ENCODE assay signal across 15 mouse cellular contexts in genomic region chr13:59916166-59917044, GRCm38 (mm10).
DNase-seq lines count a peak whose midpoint lies in the region; ATAC-seq lines count a peak whose summit lies in the region.
"Had no signal": no experiment of that assay in that cellular context is flagged by ENCODE, and none has a peak within 500 bp of the region (broad histone marks: within the 10 kb centered on the region; RNA-seq: fewer than 3 reads in every experiment).

No protein-coding gene starts in this region.

- no peak overlapping the region for H3K9ac ChIP-seq in kidney, embryonic 16.5 days (replicated peaks; ENCODE audit: low read length)
- H3K9ac ChIP-seq: heart, embryonic 15.5 days; hindbrain, embryonic 15.5 days; neural tube, embryonic 13.5 days had no signal

- peak; percentile 88 for ATAC-seq in kidney, embryonic 16.5 days (ENCODE audit: low FRiP score, low TSS enrichment)
- ATAC-seq: midbrain, embryonic 16.5 days had no signal

- peak overlapping the region; percentile 55 for H3K27ac ChIP-seq in kidney, embryonic 16.5 days (ENCODE audit: low read length)
- H3K27ac ChIP-seq: heart, embryonic 15.5 days; hindbrain, embryonic 15.5 days; neural tube, embryonic 13.5 days had no signal

- WGBS in kidney, embryonic 16.5 days, result 21% methylated on average over 22 of the region's 22 CpGs

- H3K4me2 ChIP-seq in kidney, embryonic 16.5 days (replicated peaks; ENCODE audit: low read depth, low read length), result no peak overlapping the region
- H3K4me2 ChIP-seq: heart, embryonic 15.5 days; hindbrain, embryonic 15.5 days; liver, embryonic 11.5 days; neural tube, embryonic 13.5 days had no signal

- H3K27me3 ChIP-seq in kidney, embryonic 16.5 days (ENCODE audit: insufficient read depth, low read length), result no peaks in the 10 kb centered on the region
- H3K27me3 ChIP-seq: heart, embryonic 15.5 days; hindbrain, embryonic 15.5 days; neural tube, embryonic 13.5 days had no signal

- H3K4me1 ChIP-seq in kidney, embryonic 16.5 days (ENCODE audit: insufficient read depth, low read length), result peaks cover 7% of the 10 kb centered on the region; the same call in 1 of the 2 replicates
- H3K4me1 ChIP-seq: heart, embryonic 15.5 days; hindbrain, embryonic 15.5 days had no signal

- no peaks in the 10 kb centered on the region for H3K36me3 ChIP-seq in kidney, embryonic 16.5 days (ENCODE audit: insufficient read depth, low read length)
- H3K36me3 ChIP-seq: heart, embryonic 15.5 days; hindbrain, embryonic 15.5 days; neural tube, embryonic 13.5 days had no signal

- H3K9me3 ChIP-seq in kidney, embryonic 16.5 days (ENCODE audit: low read length), result no peaks in the 10 kb centered on the region
- H3K9me3 ChIP-seq: heart, embryonic 15.5 days; hindbrain, embryonic 15.5 days; neural tube, embryonic 13.5 days had no signal

- H3K4me3 ChIP-seq in kidney, embryonic 16.5 days (ENCODE audit: low read length), result no peak overlapping the region
- H3K4me3 ChIP-seq: erythroblast, embryonic 14.5 days; heart, embryonic 15.5 days; hindbrain, embryonic 15.5 days; neural tube, embryonic 13.5 days had no signal

- DNase-seq in kidney, postnatal 25 days, result no peak
- DNase-seq in ZHBTc4 (ENCODE audit: low read depth, low spot score), result peak; percentile 15
- DNase-seq in adrenal gland, adult 8-10 months, result peak; percentile 30
- peak; percentile 18 to 39 for DNase-seq in kidney, postnatal 4 days
- DNase-seq in gastrocnemius, adult 18-20 months (ENCODE audit: low spot score), result no peak
- DNase-seq in right cerebral cortex, adult 18-20 months, result no peak
- DNase-seq: cerebellum, postnatal 36 days; thymus, postnatal 4 days had no signal

Comparison
In these comparisons a context has a peak if more than half of its experiments do, and no peak if none do; other contexts are left out.
1. DNase-seq: peak in ZHBTc4 (single experiment), adrenal gland, adult 8-10 months (single experiment) and kidney, postnatal 4 days (2 of 2); none in kidney, postnatal 25 days (0 of 2), gastrocnemius, adult 18-20 months (single experiment) and right cerebral cortex, adult 18-20 months (single experiment).